ENCODE assay signal across 30 mouse cellular contexts in the genomic region with DNA sequence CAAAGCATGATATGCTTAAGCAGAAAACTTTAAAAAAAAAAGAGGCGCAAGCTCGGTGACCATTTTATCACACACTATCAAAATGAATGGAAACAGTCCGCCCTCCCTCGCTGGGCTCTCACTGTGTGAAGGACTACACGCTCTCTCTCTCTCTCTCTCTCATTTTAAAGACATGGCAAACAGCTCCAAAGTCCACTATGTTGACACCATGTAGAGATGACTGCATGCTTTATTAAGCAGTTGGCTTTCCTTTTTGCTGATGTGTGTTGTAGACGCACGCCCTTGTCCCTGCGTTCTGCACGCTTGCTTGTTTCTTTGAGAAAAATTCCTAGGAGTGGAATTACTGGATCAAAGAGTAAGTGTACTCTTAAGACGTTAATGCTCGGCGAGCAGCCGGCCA. TPM values are rescaled to one million over a fixed set of nuclear protein-coding genes. Genes with fewer than 3 reads are reported as not detected.
DNase-seq lines count a peak whose midpoint lies in the region; ATAC-seq lines count a peak whose summit lies in the region.
"Had no signal": no experiment of that assay in that cellular context is flagged by ENCODE, and none has a peak within 500 bp of the region (broad histone marks: within the 10 kb centered on the region; RNA-seq: fewer than 3 reads in every experiment).

No protein-coding gene starts in this region.

- H3K4me3 ChIP-seq in embryonic facial prominence, embryonic 14.5 days (ENCODE audit: low read depth, low read length): no peak overlapping the region
- H3K4me3 ChIP-seq in embryonic facial prominence, embryonic 10.5 days: no peak overlapping the region; the same call in 1 of the 2 replicates
- no peak overlapping the region for H3K4me3 ChIP-seq in limb, embryonic 12.5 days (replicated peaks)
- H3K4me3 ChIP-seq in limb, embryonic 10.5 days: no peak overlapping the region
- H3K4me3 ChIP-seq in limb, embryonic 13.5 days: no peak overlapping the region
- H3K4me3 ChIP-seq in kidney, embryonic 14.5 days (ENCODE audit: low read length): no peak overlapping the region
- H3K4me3 ChIP-seq: embryonic facial prominence, embryonic 12.5 days; erythroblast, embryonic 14.5 days; heart, adult 2 months; heart, embryonic 12.5 days; liver, embryonic 15.5 days; midbrain, embryonic 12.5 days; neural tube, embryonic 15.5 days; stomach, embryonic 15.5 days had no signal

- H3K27me3 ChIP-seq in embryonic facial prominence, embryonic 14.5 days (replicated peaks; ENCODE audit: control insufficient read depth, insufficient read depth, low read length): no peaks in the 10 kb centered on the region
- no peaks in the 10 kb centered on the region for H3K27me3 ChIP-seq in embryonic facial prominence, embryonic 10.5 days (replicated peaks; ENCODE audit: low read depth, poor library complexity, severe bottlenecking)
- no peaks in the 10 kb centered on the region for H3K27me3 ChIP-seq in limb, embryonic 12.5 days
- H3K27me3 ChIP-seq in limb, embryonic 10.5 days (ENCODE audit: low read depth, poor library complexity, severe bottlenecking): no peaks in the 10 kb centered on the region
- H3K27me3 ChIP-seq in limb, embryonic 13.5 days: no peaks in the 10 kb centered on the region
- no peaks in the 10 kb centered on the region for H3K27me3 ChIP-seq in kidney, embryonic 14.5 days (ENCODE audit: control insufficient read depth, insufficient read depth, low read length)
- H3K27me3 ChIP-seq: CH12.LX; embryonic facial prominence, embryonic 12.5 days; heart, embryonic 12.5 days; liver, embryonic 15.5 days; midbrain, embryonic 12.5 days; neural tube, embryonic 15.5 days; Patski; stomach, embryonic 15.5 days had no signal

- peak; percentile 42 for DNase-seq in embryonic facial prominence, embryonic 14.5 days (ENCODE audit: low spot score)
- no peak for DNase-seq in embryonic facial prominence, embryonic 10.5 days (ENCODE audit: low spot score)
- DNase-seq in limb, embryonic 10.5 days (ENCODE audit: low spot score): no peak
- peak; percentile 18 for DNase-seq in forelimb bud, embryonic 11.5 days (ENCODE audit: low read depth, low spot score)
- no peak for DNase-seq in MN1 (ENCODE audit: low spot score)
- DNase-seq: adrenal gland, postnatal 14 days; cerebellum, adult 11 months; cerebellum, adult 9-10 months; cerebellum, postnatal 36 days; heart, adult 2 months; kidney, adult 2 months; kidney, postnatal 25 days; lung, postnatal 36 days; retina, postnatal 1 day; right cerebral cortex, postnatal 25 days; thymus, adult 18-20 months; thymus, postnatal 25 days had no signal

- H3K4me2 ChIP-seq in embryonic facial prominence, embryonic 14.5 days (ENCODE audit: low read depth, low read length): no peak overlapping the region
- peak overlapping the region; percentile 0; the same call in 1 of the 2 replicates for H3K4me2 ChIP-seq in limb, embryonic 12.5 days
- H3K4me2 ChIP-seq in limb, embryonic 13.5 days (replicated peaks): peak overlapping the region; percentile 27
- H3K4me2 ChIP-seq in kidney, embryonic 14.5 days (replicated peaks; ENCODE audit: low read depth, low read length): no peak overlapping the region
- H3K4me2 ChIP-seq: embryonic facial prominence, embryonic 12.5 days; heart, embryonic 12.5 days; liver, embryonic 15.5 days; midbrain, embryonic 12.5 days; neural tube, embryonic 15.5 days; stomach, embryonic 15.5 days had no signal

- 52% methylated on average over 13 of the region's 13 CpGs for WGBS in embryonic facial prominence, embryonic 14.5 days
- 66% methylated on average over 13 of the region's 13 CpGs for WGBS in embryonic facial prominence, embryonic 10.5 days
- 48% methylated on average over 13 of the region's 13 CpGs for WGBS in limb, embryonic 12.5 days
- WGBS in limb, embryonic 10.5 days: 75% methylated on average over 13 of the region's 13 CpGs
- WGBS in limb, embryonic 13.5 days: 34% methylated on average over 13 of the region's 13 CpGs
- WGBS in kidney, embryonic 14.5 days: 53% methylated on average over 13 of the region's 13 CpGs

- no peak overlapping the region for H3K27ac ChIP-seq in embryonic facial prominence, embryonic 14.5 days (replicated peaks; ENCODE audit: low read depth, low read length)
- no peak overlapping the region for H3K27ac ChIP-seq in embryonic facial prominence, embryonic 10.5 days (replicated peaks)
- H3K27ac ChIP-seq in limb, embryonic 12.5 days: 0 out of 2 replicates have a peak overlapping the region, but pooled peaks have one; percentile 23
- H3K27ac ChIP-seq in limb, embryonic 10.5 days: no peak overlapping the region
- H3K27ac ChIP-seq in limb, embryonic 13.5 days: no peak overlapping the region; the same call in 1 of the 2 replicates
- H3K27ac ChIP-seq in kidney, embryonic 14.5 days (ENCODE audit: low read depth, low read length): no peak overlapping the region
- H3K27ac ChIP-seq: embryonic facial prominence, embryonic 12.5 days; heart, adult 2 months; liver, embryonic 15.5 days; midbrain, embryonic 12.5 days; neural tube, embryonic 15.5 days; stomach, embryonic 15.5 days had no signal

- H3K4me1 ChIP-seq in embryonic facial prominence, embryonic 14.5 days (ENCODE audit: control insufficient read depth, insufficient read depth, low read length): peaks cover 7% of the 10 kb centered on the region
- H3K4me1 ChIP-seq in embryonic facial prominence, embryonic 10.5 days: peaks cover 30% of the 10 kb centered on the region
- H3K4me1 ChIP-seq in limb, embryonic 12.5 days (replicated peaks): peaks cover 17% of the 10 kb centered on the region
- peaks cover 14% of the 10 kb centered on the region for H3K4me1 ChIP-seq in limb, embryonic 10.5 days
- H3K4me1 ChIP-seq in limb, embryonic 13.5 days: peaks cover 38% of the 10 kb centered on the region
- H3K4me1 ChIP-seq in kidney, embryonic 14.5 days (ENCODE audit: control insufficient read depth, insufficient read depth, low read length): no peaks in the 10 kb centered on the region
- H3K4me1 ChIP-seq: neural tube, embryonic 15.5 days; stomach, embryonic 15.5 days had no signal

- H3K9ac ChIP-seq in embryonic facial prominence, embryonic 14.5 days (ENCODE audit: low read depth, low read length): no peak overlapping the region
- no peak overlapping the region for H3K9ac ChIP-seq in limb, embryonic 12.5 days (replicated peaks)
- 0 out of 2 replicates have a peak overlapping the region, but pooled peaks have one; percentile 8 for H3K9ac ChIP-seq in limb, embryonic 13.5 days
- H3K9ac ChIP-seq in kidney, embryonic 14.5 days (ENCODE audit: low read depth, low read length): no peak overlapping the region
- H3K9ac ChIP-seq: embryonic facial prominence, embryonic 12.5 days; heart, embryonic 12.5 days; liver, embryonic 15.5 days; midbrain, embryonic 12.5 days; neural tube, embryonic 15.5 days; stomach, embryonic 15.5 days had no signal

- ATAC-seq in embryonic facial prominence, embryonic 14.5 days (ENCODE audit: low read depth): no peak
- no peak for ATAC-seq in limb, embryonic 12.5 days (ENCODE audit: insufficient number of reproducible peaks, insufficient read depth, low FRiP score, low TSS enrichment, low read depth)
- no peak for ATAC-seq in limb, embryonic 13.5 days (ENCODE audit: low FRiP score, low read depth)
- no peak for ATAC-seq in kidney, embryonic 14.5 days (ENCODE audit: low FRiP score, low TSS enrichment)
- ATAC-seq: forebrain, embryonic 16.5 days; Patski had no signal

- H3K9me3 ChIP-seq in embryonic facial prominence, embryonic 14.5 days (ENCODE audit: control insufficient read depth, low read length): no peaks in the 10 kb centered on the region
- no peaks in the 10 kb centered on the region for H3K9me3 ChIP-seq in embryonic facial prominence, embryonic 10.5 days
- H3K9me3 ChIP-seq in limb, embryonic 12.5 days: no peaks in the 10 kb centered on the region
- H3K9me3 ChIP-seq in limb, embryonic 10.5 days (replicated peaks): no peaks in the 10 kb centered on the region
- H3K9me3 ChIP-seq in limb, embryonic 13.5 days: no peaks in the 10 kb centered on the region
- H3K9me3 ChIP-seq in kidney, embryonic 14.5 days (ENCODE audit: control insufficient read depth, low read length): no peaks in the 10 kb centered on the region
- H3K9me3 ChIP-seq: embryonic facial prominence, embryonic 12.5 days; heart, embryonic 12.5 days; liver, embryonic 15.5 days; midbrain, embryonic 12.5 days; neural tube, embryonic 15.5 days; stomach, embryonic 15.5 days had no signal

- 0 out of 2 replicates have a peak, but pooled peaks cover 10% of the 10 kb centered on the region for H3K36me3 ChIP-seq in embryonic facial prominence, embryonic 14.5 days (ENCODE audit: control insufficient read depth, insufficient read depth, low read length)
- peaks cover 14% of the 10 kb centered on the region for H3K36me3 ChIP-seq in embryonic facial prominence, embryonic 10.5 days (replicated peaks)
- H3K36me3 ChIP-seq in limb, embryonic 12.5 days: peaks cover 19% of the 10 kb centered on the region; the same call in 1 of the 2 replicates
- H3K36me3 ChIP-seq in limb, embryonic 10.5 days: peaks cover 3% of the 10 kb centered on the region; the same call in 1 of the 2 replicates
- peaks cover 17% of the 10 kb centered on the region; the same call in 1 of the 2 replicates for H3K36me3 ChIP-seq in limb, embryonic 13.5 days
- H3K36me3 ChIP-seq in kidney, embryonic 14.5 days (ENCODE audit: control insufficient read depth, insufficient read depth, low read length): no peaks in the 10 kb centered on the region
- H3K36me3 ChIP-seq: liver, embryonic 15.5 days; midbrain, embryonic 12.5 days; stomach, embryonic 15.5 days had no signal

RNA-seq across cellular contexts. Expression of a gene that starts 30.2 kb away (rescaled TPM):
- 7.1 and 13.7 TPM in 2 replicates for polyA plus RNA-seq in embryonic facial prominence, embryonic 14.5 days (2014; fragmentation: Nextera tagmentation; extraction: Ambion mirVana)
- polyA plus RNA-seq in embryonic facial prominence, embryonic 10.5 days (2016; fragmentation: Nextera tagmentation; extraction: Ambion mirVana): 2.3 and 3.3 TPM in 2 replicates
- 0.18 TPM in 2 replicates for polyA plus RNA-seq in limb, embryonic 12.5 days (2016; fragmentation: Nextera tagmentation; extraction: Ambion mirVana)
- polyA plus RNA-seq in limb, embryonic 10.5 days (2016; fragmentation: Nextera tagmentation; extraction: Ambion mirVana): 0.68 and 1.5 TPM in 2 replicates
- polyA plus RNA-seq in limb, embryonic 13.5 days (2015; fragmentation: Nextera tagmentation; extraction: Ambion mirVana): 0.25 and 0.37 TPM in 2 replicates
- polyA plus RNA-seq in kidney, embryonic 14.5 days (2014; fragmentation: Nextera tagmentation; extraction: Ambion mirVana): 1.2 and 1.8 TPM in 2 replicates

RNA-seq across cellular contexts. Expression of a gene that starts 47.4 kb away (rescaled TPM):
- polyA plus RNA-seq in embryonic facial prominence, embryonic 14.5 days (2014; fragmentation: Nextera tagmentation; extraction: Ambion mirVana): 17.7 and 18.2 TPM in 2 replicates
- 12.7 and 15.7 TPM in 2 replicates for polyA plus RNA-seq in embryonic facial prominence, embryonic 10.5 days (2016; fragmentation: Nextera tagmentation; extraction: Ambion mirVana)
- polyA plus RNA-seq in limb, embryonic 12.5 days (2016; fragmentation: Nextera tagmentation; extraction: Ambion mirVana): 25.2 and 26.7 TPM in 2 replicates
- 11.1 and 18.3 TPM in 2 replicates for polyA plus RNA-seq in limb, embryonic 10.5 days (2016; fragmentation: Nextera tagmentation; extraction: Ambion mirVana)
- polyA plus RNA-seq in limb, embryonic 13.5 days (2015; fragmentation: Nextera tagmentation; extraction: Ambion mirVana): 18.6 and 18.7 TPM in 2 replicates
- polyA plus RNA-seq in kidney, embryonic 14.5 days (2014; fragmentation: Nextera tagmentation; extraction: Ambion mirVana): 9.1 and 14.1 TPM in 2 replicates
- polyA plus RNA-seq: erythroblast, embryonic 14.5 days had no signal

RNA-seq across cellular contexts. Expression of a gene that starts 58.4 kb away (rescaled TPM):
- polyA plus RNA-seq in embryonic facial prominence, embryonic 14.5 days (2014; fragmentation: Nextera tagmentation; extraction: Ambion mirVana): 60.5 and 71.2 TPM in 2 replicates
- polyA plus RNA-seq in embryonic facial prominence, embryonic 10.5 days (2016; fragmentation: Nextera tagmentation; extraction: Ambion mirVana): 55.4 and 59.7 TPM in 2 replicates
- polyA plus RNA-seq in limb, embryonic 12.5 days (2016; fragmentation: Nextera tagmentation; extraction: Ambion mirVana): 77.6 and 82.8 TPM in 2 replicates
- 55.1 and 64.8 TPM in 2 replicates for polyA plus RNA-seq in limb, embryonic 10.5 days (2016; fragmentation: Nextera tagmentation; extraction: Ambion mirVana)
- 76.5 and 80.2 TPM in 2 replicates for polyA plus RNA-seq in limb, embryonic 13.5 days (2015; fragmentation: Nextera tagmentation; extraction: Ambion mirVana)
- 49.6 and 66.3 TPM in 2 replicates for polyA plus RNA-seq in kidney, embryonic 14.5 days (2014; fragmentation: Nextera tagmentation; extraction: Ambion mirVana)

Comparison
In these comparisons a context has a peak if more than half of its experiments do, and no peak if none do; other contexts are left out.
1. DNase-seq: peak in embryonic facial prominence, embryonic 14.5 days (single experiment) and forelimb bud, embryonic 11.5 days (single experiment); none in embryonic facial prominence, embryonic 10.5 days (single experiment), limb, embryonic 10.5 days (single experiment) and MN1 (single experiment).
2. H3K4me2 ChIP-seq: peak in limb, embryonic 12.5 days (single experiment) and limb, embryonic 13.5 days (single experiment); none in embryonic facial prominence, embryonic 14.5 days (single experiment) and kidney, embryonic 14.5 days (single experiment).